In genomic region chr11:23264949-23265348, GRCm38 (mm10) we compare ENCODE assay signal across 7 mouse cellular contexts.
"Had no signal": no experiment of that assay in that cellular context is flagged by ENCODE, and none has a peak within 500 bp of the region (broad histone marks: within the 10 kb centered on the region; RNA-seq: fewer than 3 reads in every experiment).

No protein-coding gene starts in this region.

- DNase-seq: lung, adult 2 months; lung, postnatal 14 days; lung, postnatal 36 days; right cerebral cortex, postnatal 14 days; thymus, adult 2 months; thymus, postnatal 14 days; thymus, postnatal 36 days had no signal
